Mouse (Mus musculus) monocyte, adult 5-6 weeks (primary cell): Measurements from ENCODE around the gene Irgm1. TPM values are rescaled to one million over a fixed set of nuclear protein-coding genes. Genes with fewer than 3 reads are reported as not detected.

Experiments
- ATAC-seq: fragments of 153-309, 156-312 bp; replicated peaks from 2 replicates; pipeline ENCODE4 v1.8.0; 2017; ENCODE audit warnings: mild to moderate bottlenecking; ENCODE audit not compliant: low TSS enrichment, insufficient number of reproducible peaks, severe bottlenecking, poor library complexity, low FRiP score
- total RNA-seq: library from RNA; stranded (forward); fragments of 200-1000, 200-491, 200-594 nt; gene quantifications from 3 replicates; pipeline ENCODE4 v1.2.3, GENCODE M21; 2017

Irgm1 gene
- total RNA-seq, 1 experiment from 2014 or later: 48.9 TPM

GRCm38 (mm10) chr11:48818346-48818745 lies 53.1 kb downstream of the Irgm1 start:
- ATAC-seq: peak; percentile 34

GRCm38 (mm10) chr11:48817794-48818193 lies 53.7 kb downstream of the Irgm1 start:
- no peak for ATAC-seq

GRCm38 (mm10) chr11:48816800-48817665 lies 54.5 kb downstream of the Irgm1 start, which contains the start of gene Trim41:
TSS of gene Trim41 (minus strand) at chr11:48817353.
- peak; percentile 79 for ATAC-seq

- ATAC-seq: 0 out of 2 replicates have a peak, but pooled peaks have one; percentile 4
Measured at GRCm38 (mm10) chr11:48816281-48816781, 55.2 kb downstream of the Irgm1 start.

- no peak for ATAC-seq
Measured at GRCm38 (mm10) chr11:48815851-48816250, 55.6 kb downstream of the Irgm1 start.

- ATAC-seq: no peak
Measured at GRCm38 (mm10) chr11:48813782-48814181, 57.7 kb downstream of the Irgm1 start.

Other genes starting within 250 kb of the Irgm1 start
- gene Rack1, start 71.4 kb downstream of the Irgm1 start, total RNA-seq: 995 to 1,435 TPM (median 1,367 TPM) in 3 replicates
- 52.9 to 85.7 TPM (median 59.4 TPM) in 3 replicates for gene Trim41, start 54.3 kb downstream of the Irgm1 start, total RNA-seq
- gene Trim7, start 45.5 kb downstream of the Irgm1 start, total RNA-seq: 9.4 to 15.9 TPM (median 15.5 TPM) in 3 replicates
- 7.5 to 29.4 TPM (median 12.2 TPM) in 3 replicates for gene Gm12184, start 45.0 kb downstream of the Irgm1 start, total RNA-seq
- 6.7 to 9.7 TPM (median 8.8 TPM) in 3 replicates for gene Gm5431, start 30.5 kb upstream of the Irgm1 start, total RNA-seq
- 32.3 to 73.6 TPM (median 37.8 TPM) in 3 replicates for gene Psme2b, start 74.5 kb upstream of the Irgm1 start, total RNA-seq
- 0.29 to 2.8 TPM (median 0.85 TPM) in 3 replicates for gene Olfr56, start 107.2 kb upstream of the Irgm1 start, total RNA-seq
- 33.5 to 71.5 TPM (median 41.1 TPM) in 3 replicates for gene 9930111J21Rik1, start 107.7 kb upstream of the Irgm1 start, total RNA-seq
- gene Gm12185, start 120.5 kb upstream of the Irgm1 start, total RNA-seq: 0.10 to 1.4 TPM in 2 of 3 replicates, not detected in the other
- 1.3 to 3.0 TPM (median 1.7 TPM) in 3 replicates for gene Tgtp1, start 122.5 kb upstream of the Irgm1 start, total RNA-seq
- gene 9930111J21Rik2, start 179.6 kb upstream of the Irgm1 start, total RNA-seq: 84.2 to 227 TPM (median 114 TPM) in 3 replicates
- 15.9 to 85.7 TPM (median 25.2 TPM) in 3 replicates for gene Tgtp2, start 192.5 kb upstream of the Irgm1 start, total RNA-seq
- 23.6 to 98.9 TPM (median 35.3 TPM) in 3 replicates for gene Ifi47, start 204.9 kb upstream of the Irgm1 start, total RNA-seq
- gene Olfr1396, start 243.2 kb upstream of the Irgm1 start, total RNA-seq: not detected in 3 replicates